Mouse (Mus musculus): Measurements from ENCODE around the gene Camk2b. TPM values are rescaled to one million over a fixed set of nuclear protein-coding genes. Genes with fewer than 3 reads are reported as not detected.

The Camk2b gene
- polyA plus RNA-seq, 1 experiment from 2014 or later, result 2.5 TPM

DNA sequence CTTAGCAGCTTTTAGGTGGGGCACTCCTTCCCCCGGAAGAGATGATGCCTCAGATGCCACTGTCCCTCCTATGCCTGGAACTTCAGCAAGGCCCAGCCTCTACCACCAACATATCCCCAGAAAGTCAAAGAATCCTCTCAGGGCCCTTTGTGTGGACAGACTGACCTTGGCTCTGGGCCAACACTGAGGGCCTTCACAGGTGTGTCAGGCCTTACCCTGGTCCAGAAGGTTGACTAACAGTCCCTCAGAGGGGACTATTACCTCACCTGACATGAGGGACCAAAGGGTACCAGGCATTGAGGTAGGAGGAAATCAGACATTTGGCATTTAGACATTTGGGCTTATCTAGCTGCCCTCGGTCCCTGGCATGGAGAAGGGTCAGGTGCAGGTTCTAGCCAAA lies 86.1 kb downstream of the Camk2b start:
- Histone ChIP-seq H3K27ac (ENCODE audit: poor library complexity, severe bottlenecking) (no peak overlapping the region), H3K4me3 (no peak overlapping the region), H3K4me1 (replicated peaks) (0 out of 2 replicates have a peak, but pooled peaks cover 7% of the 10 kb centered on the region), H3K9ac (no peak overlapping the region), H3K36me3 (no peaks in the 10 kb centered on the region), H3K4me2 (no peak overlapping the region), H3K27me3 (replicated peaks) (no peaks in the 10 kb centered on the region; the same call in 1 of the 2 replicates), H3K9me3 (replicated peaks) (no peaks in the 10 kb centered on the region)
- no peak for ATAC-seq (ENCODE audit: insufficient number of reproducible peaks, low FRiP score)
- 83% methylated on average over 2 of the region's 2 CpGs for WGBS

DNA sequence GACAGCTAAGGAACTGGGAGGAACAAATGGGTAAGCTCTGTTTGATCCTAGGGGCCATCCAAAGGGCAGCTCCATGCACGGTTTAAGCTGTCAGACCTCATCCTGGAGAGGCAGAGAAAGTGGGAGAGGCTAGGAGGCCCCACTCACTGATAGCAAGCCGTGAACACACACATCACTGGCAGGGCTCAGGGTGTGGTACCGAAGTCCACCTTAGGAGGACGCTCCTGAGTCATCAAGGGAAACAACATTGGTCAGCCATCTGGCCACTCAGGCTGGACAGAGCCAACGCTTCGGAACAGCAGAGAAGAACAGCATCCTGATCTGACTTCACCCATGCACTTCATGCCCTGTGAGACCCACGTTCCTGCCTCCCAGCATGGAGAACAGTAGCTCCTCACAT lies 87.1 kb downstream of the Camk2b start:
- 72% methylated on average over 7 of the region's 7 CpGs for WGBS
- H3K27me3 ChIP-seq (replicated peaks), result no peaks in the 10 kb centered on the region; the same call in none of the 2 replicates

DNA sequence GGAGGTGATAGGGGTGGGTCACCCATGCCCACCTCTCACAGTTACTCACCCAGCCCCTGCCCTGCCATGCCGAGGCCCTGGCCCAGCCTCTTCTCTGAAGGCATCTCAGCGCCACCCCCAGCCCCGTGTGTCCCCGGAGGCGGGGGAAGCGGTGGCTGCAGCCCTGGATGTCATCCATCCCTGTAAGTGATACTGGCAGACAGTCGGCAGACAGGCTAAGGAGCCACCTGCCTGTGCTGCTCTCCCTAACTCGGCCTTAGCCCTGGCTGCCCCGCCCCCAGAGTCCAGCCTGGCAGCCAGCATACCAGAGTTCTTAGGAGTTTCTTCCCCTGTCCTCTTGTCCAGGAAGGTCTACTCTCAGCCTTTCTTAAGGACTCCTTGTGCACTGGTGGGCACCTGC lies 90.1 kb downstream of the Camk2b start:
- WGBS, result 18% methylated on average over 9 of the region's 9 CpGs
- Histone ChIP-seq H3K4me1 (replicated peaks) (peaks cover 22% of the 10 kb centered on the region), H3K27ac (ENCODE audit: poor library complexity, severe bottlenecking) (no peak overlapping the region), H3K4me3 (no peak overlapping the region), H3K36me3 (peaks cover 4% of the 10 kb centered on the region; the same call in 1 of the 2 replicates), H3K4me2 (no peak overlapping the region), H3K27me3 (replicated peaks) (no peaks in the 10 kb centered on the region; the same call in none of the 2 replicates), H3K9ac (no peak overlapping the region), H3K9me3 (replicated peaks) (no peaks in the 10 kb centered on the region)
- no peak for ATAC-seq (ENCODE audit: insufficient number of reproducible peaks, low FRiP score)

More for the DNA sequence above, 87.1 kb downstream of the Camk2b start:
- Histone ChIP-seq H3K4me1 (replicated peaks) (0 out of 2 replicates have a peak, but pooled peaks cover 7% of the 10 kb centered on the region), H3K4me2 (no peak overlapping the region), H3K4me3 (no peak overlapping the region), H3K27ac (ENCODE audit: poor library complexity, severe bottlenecking) (no peak overlapping the region), H3K9me3 (replicated peaks) (no peaks in the 10 kb centered on the region), H3K9ac (no peak overlapping the region), H3K36me3 (no peaks in the 10 kb centered on the region)
- ATAC-seq (ENCODE audit: insufficient number of reproducible peaks, low FRiP score), result no peak

DNA sequence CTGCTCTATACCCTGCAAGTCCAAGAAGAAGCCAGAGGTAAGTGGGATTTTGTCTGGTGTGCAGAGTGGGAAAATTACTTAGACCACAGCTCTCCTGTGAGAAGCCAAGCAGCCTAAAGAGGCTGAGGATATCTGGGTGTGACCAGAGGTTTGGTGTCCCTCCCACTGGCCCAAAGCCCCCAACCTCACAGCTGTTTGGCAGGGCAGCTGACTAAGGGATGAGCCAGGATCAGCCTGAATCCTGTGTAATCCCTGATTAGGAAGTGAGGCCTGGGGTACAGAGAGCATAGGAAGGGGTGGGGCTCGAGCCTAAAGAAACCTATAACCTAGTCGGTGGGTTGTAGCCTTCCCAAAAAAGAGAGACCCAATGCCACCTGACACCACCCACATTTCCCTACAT lies 91.1 kb downstream of the Camk2b start:
- no peak overlapping the region for H3K4me3 ChIP-seq
- H3K27ac ChIP-seq (ENCODE audit: poor library complexity, severe bottlenecking), result no peak overlapping the region
- 66% methylated on average over 2 of the region's 2 CpGs for WGBS
- H3K36me3 ChIP-seq, result peaks cover 10% of the 10 kb centered on the region; the same call in 1 of the 2 replicates
- no peaks in the 10 kb centered on the region; the same call in none of the 2 replicates for H3K27me3 ChIP-seq (replicated peaks)
- H3K4me2 ChIP-seq, result no peak overlapping the region
- no peak for ATAC-seq (ENCODE audit: insufficient number of reproducible peaks, low FRiP score)
- peaks cover 22% of the 10 kb centered on the region for H3K4me1 ChIP-seq (replicated peaks)
- H3K9me3 ChIP-seq (replicated peaks), result no peaks in the 10 kb centered on the region
- H3K9ac ChIP-seq, result no peak overlapping the region

DNA sequence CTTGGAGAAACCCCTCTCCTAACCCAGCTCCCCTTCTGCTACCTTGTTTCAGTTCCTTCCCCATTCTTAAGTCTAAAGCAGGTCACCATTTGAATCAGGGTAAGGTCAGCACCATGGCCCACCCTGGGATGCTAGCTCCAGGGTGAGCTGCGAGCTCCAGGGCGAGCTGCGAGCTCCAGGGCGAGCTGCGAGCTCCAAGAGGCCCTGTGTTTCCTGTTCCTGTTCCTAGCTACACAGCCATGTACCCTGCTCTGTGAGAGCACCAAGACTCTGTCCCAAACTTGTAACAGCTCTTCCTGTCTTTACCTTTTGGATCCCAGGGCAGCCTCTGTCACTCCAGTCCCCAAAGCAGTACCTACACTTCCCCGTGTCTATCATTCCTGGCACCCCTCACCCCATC lies 92.1 kb downstream of the Camk2b start:
- Histone ChIP-seq H3K4me2 (no peak overlapping the region), H3K9ac (no peak overlapping the region), H3K9me3 (replicated peaks) (no peaks in the 10 kb centered on the region), H3K4me3 (no peak overlapping the region), H3K27me3 (replicated peaks) (no peaks in the 10 kb centered on the region; the same call in none of the 2 replicates), H3K4me1 (replicated peaks) (peaks cover 22% of the 10 kb centered on the region), H3K36me3 (peaks cover 19% of the 10 kb centered on the region), H3K27ac (ENCODE audit: poor library complexity, severe bottlenecking) (no peak overlapping the region)
- ATAC-seq (ENCODE audit: insufficient number of reproducible peaks, low FRiP score), result no peak
- 68% methylated on average over 6 of the region's 6 CpGs for WGBS

DNA sequence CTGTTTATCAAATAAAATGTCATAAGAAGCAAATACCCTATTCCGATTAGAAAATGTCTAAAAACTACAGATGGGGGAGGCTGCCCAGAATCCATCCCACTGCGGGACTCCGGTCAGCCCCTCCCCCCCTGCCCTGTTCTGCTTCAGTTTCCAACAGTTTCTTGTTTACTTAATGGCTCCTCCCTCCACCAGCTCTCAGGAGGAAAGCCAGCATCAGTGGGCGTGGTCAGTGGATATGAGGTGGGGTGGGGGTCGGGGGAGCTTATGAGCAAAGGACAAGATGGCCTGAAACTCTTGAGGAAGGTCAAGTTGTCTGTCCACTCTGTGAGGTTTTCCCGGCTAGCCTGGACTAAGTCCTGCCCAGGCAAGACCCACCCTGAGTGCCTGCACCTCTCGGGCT lies 93.0 kb downstream of the Camk2b start:
- Histone ChIP-seq H3K27ac (ENCODE audit: poor library complexity, severe bottlenecking) (no peak overlapping the region), H3K9ac (no peak overlapping the region), H3K36me3 (peaks cover 28% of the 10 kb centered on the region), H3K27me3 (replicated peaks) (no peaks in the 10 kb centered on the region; the same call in none of the 2 replicates), H3K4me1 (replicated peaks) (peaks cover 22% of the 10 kb centered on the region), H3K9me3 (replicated peaks) (no peaks in the 10 kb centered on the region), H3K4me3 (no peak overlapping the region), H3K4me2 (no peak overlapping the region)
- WGBS, result 46% methylated on average over 7 of the region's 7 CpGs
- ATAC-seq (ENCODE audit: insufficient number of reproducible peaks, low FRiP score), result no peak

DNA sequence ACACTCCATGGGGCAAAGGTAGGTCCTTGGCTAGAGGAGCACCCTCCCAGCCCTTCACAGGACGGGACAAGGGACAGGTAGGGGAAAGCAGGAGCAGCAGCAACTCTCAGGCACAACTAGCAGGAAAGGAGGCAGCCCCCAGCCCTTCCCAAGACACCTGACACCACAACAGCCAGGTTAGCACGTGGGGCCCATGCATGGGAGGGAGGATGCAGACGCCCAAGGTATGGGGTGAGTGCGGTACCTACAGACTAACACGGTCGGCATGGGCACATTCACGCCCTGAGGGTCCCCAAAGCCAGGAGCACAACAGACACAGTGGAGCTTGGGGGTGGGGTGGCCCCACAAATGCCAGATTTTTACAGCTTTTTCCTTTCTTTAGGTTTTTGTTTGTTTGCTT lies 95.0 kb downstream of the Camk2b start:
- Histone ChIP-seq H3K36me3 (peaks cover 48% of the 10 kb centered on the region), H3K9ac (no peak overlapping the region), H3K4me3 (no peak overlapping the region), H3K27ac (ENCODE audit: poor library complexity, severe bottlenecking) (no peak overlapping the region), H3K27me3 (replicated peaks) (no peaks in the 10 kb centered on the region; the same call in 1 of the 2 replicates), H3K4me2 (no peak overlapping the region), H3K9me3 (replicated peaks) (no peaks in the 10 kb centered on the region), H3K4me1 (replicated peaks) (peaks cover 19% of the 10 kb centered on the region)
- WGBS, result 49% methylated on average over 7 of the region's 7 CpGs
- no peak for ATAC-seq (ENCODE audit: insufficient number of reproducible peaks, low FRiP score)

DNA sequence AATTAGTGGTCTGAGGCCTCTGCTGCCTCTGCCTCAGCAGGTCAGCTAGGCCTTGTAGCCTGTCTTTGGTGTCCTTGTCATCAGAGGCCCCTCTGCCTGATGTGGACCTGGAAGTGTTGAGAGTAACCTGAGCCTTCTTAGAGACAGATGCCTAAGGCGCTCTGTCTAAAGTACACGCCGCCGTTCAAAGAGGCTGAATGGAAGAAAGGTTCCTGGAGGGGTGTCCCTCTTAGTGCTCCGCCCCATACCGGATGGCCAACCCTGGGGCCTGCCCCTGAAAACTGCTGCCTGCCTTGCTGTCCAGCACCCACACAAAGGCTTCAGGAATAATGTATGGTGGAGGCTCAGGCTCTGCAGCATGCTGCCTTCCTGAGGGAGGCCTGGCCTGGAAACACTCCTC lies 97.9 kb downstream of the Camk2b start:
- Histone ChIP-seq H3K36me3 (peaks cover 77% of the 10 kb centered on the region), H3K27me3 (replicated peaks) (no peaks in the 10 kb centered on the region), H3K4me2 (no peak overlapping the region), H3K9ac (no peak overlapping the region), H3K9me3 (replicated peaks) (no peaks in the 10 kb centered on the region), H3K4me1 (replicated peaks) (peaks cover 13% of the 10 kb centered on the region), H3K4me3 (no peak overlapping the region), H3K27ac (ENCODE audit: poor library complexity, severe bottlenecking) (no peak overlapping the region)
- no peak for ATAC-seq (ENCODE audit: insufficient number of reproducible peaks, low FRiP score)
- WGBS, result 66% methylated on average over 6 of the region's 6 CpGs

DNA sequence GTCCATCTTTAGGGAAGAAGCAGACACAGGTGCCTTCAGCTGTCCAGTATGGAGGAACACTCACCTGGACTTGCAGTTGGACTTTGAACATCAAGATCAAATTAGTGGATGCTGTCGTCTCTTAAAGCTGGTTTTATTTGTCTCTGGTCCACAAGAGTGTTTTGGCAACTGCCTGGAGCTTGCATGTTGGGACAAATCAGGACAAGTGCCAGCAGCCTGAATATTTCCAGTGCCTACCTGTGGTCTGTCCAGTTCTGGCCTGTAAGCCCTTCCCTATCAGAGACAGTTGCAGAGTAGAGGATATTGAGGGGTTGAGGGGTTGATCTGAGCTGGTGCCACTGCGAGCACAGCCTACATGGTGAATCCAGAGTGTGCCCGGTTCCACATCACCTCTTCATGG lies 99.4 kb downstream of the Camk2b start:
- 94% methylated on average over 3 of the region's 3 CpGs for WGBS
- no peak for ATAC-seq (ENCODE audit: insufficient number of reproducible peaks, low FRiP score)
- Histone ChIP-seq H3K27ac (ENCODE audit: poor library complexity, severe bottlenecking) (no peak overlapping the region), H3K4me3 (no peak overlapping the region), H3K4me1 (replicated peaks) (no peaks in the 10 kb centered on the region), H3K9me3 (replicated peaks) (no peaks in the 10 kb centered on the region), H3K4me2 (no peak overlapping the region), H3K27me3 (replicated peaks) (no peaks in the 10 kb centered on the region), H3K9ac (no peak overlapping the region), H3K36me3 (peaks cover 86% of the 10 kb centered on the region)

DNA sequence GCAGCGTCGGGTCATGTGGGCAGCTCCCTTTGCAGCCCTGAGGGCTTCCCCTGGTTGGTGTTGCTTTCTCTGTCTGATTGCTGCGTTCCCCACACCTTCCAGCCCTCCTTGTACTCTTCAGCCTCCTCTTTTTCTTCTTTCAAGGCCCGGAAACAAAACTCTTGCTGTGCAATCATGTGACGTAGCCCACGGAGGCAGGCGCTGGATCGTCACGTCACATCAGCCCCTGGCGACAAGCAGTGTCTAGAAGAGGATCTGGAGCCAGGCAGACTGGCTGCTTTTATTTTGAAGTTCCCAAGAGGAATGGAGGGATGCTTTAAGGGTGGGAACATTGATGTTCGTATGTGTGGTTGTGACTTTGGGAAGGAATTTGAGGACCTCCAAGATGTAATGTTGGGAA lies 100.3 kb downstream of the Camk2b start:
- Histone ChIP-seq H3K4me3 (no peak overlapping the region), H3K9me3 (replicated peaks) (no peaks in the 10 kb centered on the region), H3K36me3 (peaks cover 95% of the 10 kb centered on the region), H3K9ac (no peak overlapping the region), H3K4me2 (no peak overlapping the region), H3K27ac (ENCODE audit: poor library complexity, severe bottlenecking) (no peak overlapping the region), H3K27me3 (replicated peaks) (no peaks in the 10 kb centered on the region), H3K4me1 (replicated peaks) (no peaks in the 10 kb centered on the region)
- ATAC-seq (ENCODE audit: insufficient number of reproducible peaks, low FRiP score), result no peak
- WGBS, result 79% methylated on average over 11 of the region's 11 CpGs

DNA sequence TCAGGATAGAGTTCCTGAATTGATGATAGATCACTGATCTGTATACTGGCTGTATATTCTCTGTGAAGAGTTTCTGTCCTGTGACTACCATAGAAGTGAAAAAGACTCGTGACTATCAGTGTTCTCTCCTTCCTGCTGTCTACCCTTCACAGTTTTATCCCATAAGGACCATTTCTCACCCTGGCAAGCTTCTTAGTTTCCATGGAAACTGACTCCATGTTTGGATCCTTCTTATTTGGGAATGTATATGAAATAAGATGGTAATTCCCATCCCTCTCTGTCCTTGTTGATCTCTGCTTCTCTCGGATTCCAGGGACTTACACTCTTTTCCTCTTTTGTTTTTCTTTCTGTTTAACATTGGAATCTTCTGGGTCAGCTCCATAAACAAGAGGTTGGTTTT lies 106.1 kb downstream of the Camk2b start:
- WGBS, result 69% methylated on average over 2 of the region's 2 CpGs
- Histone ChIP-seq H3K4me2 (no peak overlapping the region), H3K4me3 (no peak overlapping the region), H3K9me3 (replicated peaks) (no peaks in the 10 kb centered on the region), H3K27ac (ENCODE audit: poor library complexity, severe bottlenecking) (no peak overlapping the region), H3K27me3 (replicated peaks) (no peaks in the 10 kb centered on the region), H3K36me3 (peaks cover 62% of the 10 kb centered on the region), H3K4me1 (replicated peaks) (peaks cover 19% of the 10 kb centered on the region), H3K9ac (no peak overlapping the region)
- no peak for ATAC-seq (ENCODE audit: insufficient number of reproducible peaks, low FRiP score)
